Mouse (Mus musculus): ENCODE results near the gene BC051665. TPM values are rescaled to one million over a fixed set of nuclear protein-coding genes. Genes with fewer than 3 reads are reported as not detected.

BC051665 gene
- not detected in 2 replicates for polyA plus RNA-seq (2015; fragmentation: Nextera tagmentation; extraction: Ambion mirVana)

- Histone ChIP-seq H3K27ac (ENCODE audit: low read length) (no peak within 1 kb of the TSS), H3K9me3 (ENCODE audit: control insufficient read depth, low read length) (no peaks in the 10 kb centered on the region), H3K4me1 (ENCODE audit: control insufficient read depth, insufficient read depth, low read length) (no peaks in the 10 kb centered on the region), H3K4me2 (ENCODE audit: low read depth, low read length) (no peak within 1 kb of the TSS), H3K27me3 (replicated peaks; ENCODE audit: control insufficient read depth, insufficient read depth, low read length) (no peaks in the 10 kb centered on the region), H3K4me3 (ENCODE audit: low read length) (no peak within 1 kb of the TSS), H3K36me3 (ENCODE audit: control insufficient read depth, insufficient read depth, low read length) (no peaks in the 10 kb centered on the region), H3K9ac (ENCODE audit: low read depth, low read length) (no peak within 1 kb of the TSS)
- ATAC-seq: no peak
These were observed at the start of gene BC051665 for GRCm38 (mm10) chr13:60786264-60786663. TSS of gene BC051665 (minus strand) at chr13:60786364.

- Histone ChIP-seq H3K4me2 (ENCODE audit: low read depth, low read length) (no peak overlapping the region), H3K9me3 (ENCODE audit: control insufficient read depth, low read length) (no peaks in the 10 kb centered on the region), H3K9ac (ENCODE audit: low read depth, low read length) (no peak overlapping the region), H3K4me3 (ENCODE audit: low read length) (no peak overlapping the region), H3K27me3 (replicated peaks; ENCODE audit: control insufficient read depth, insufficient read depth, low read length) (no peaks in the 10 kb centered on the region), H3K4me1 (ENCODE audit: control insufficient read depth, insufficient read depth, low read length) (no peaks in the 10 kb centered on the region), H3K27ac (ENCODE audit: low read length) (no peak overlapping the region), H3K36me3 (ENCODE audit: control insufficient read depth, insufficient read depth, low read length) (no peaks in the 10 kb centered on the region)
- WGBS: 56% methylated on average over 3 of the region's 3 CpGs
- ATAC-seq: no peak
These were observed 39.9 kb upstream of the BC051665 start for GRCm38 (mm10) chr13:60826052-60826451.

GRCm38 (mm10) chr13:60820486-60821175, 34.5 kb upstream of the BC051665 start:
- Histone ChIP-seq H3K4me3 (ENCODE audit: low read length) (no peak overlapping the region), H3K27ac (ENCODE audit: low read length) (no peak overlapping the region)
- peak; percentile 81 for ATAC-seq

GRCm38 (mm10) chr13:60819469-60819868, 33.3 kb upstream of the BC051665 start:
- H3K36me3 ChIP-seq (ENCODE audit: control insufficient read depth, insufficient read depth, low read length): no peaks in the 10 kb centered on the region
- no peak overlapping the region for H3K4me2 ChIP-seq (ENCODE audit: low read depth, low read length)
- 10% methylated on average over 7 of the region's 7 CpGs for WGBS

More at GRCm38 (mm10) chr13:60820486-60821175, 34.5 kb upstream of the BC051665 start:
- Histone ChIP-seq H3K36me3 (ENCODE audit: control insufficient read depth, insufficient read depth, low read length) (no peaks in the 10 kb centered on the region), H3K4me1 (ENCODE audit: control insufficient read depth, insufficient read depth, low read length) (no peaks in the 10 kb centered on the region), H3K9me3 (ENCODE audit: control insufficient read depth, low read length) (no peaks in the 10 kb centered on the region), H3K27me3 (replicated peaks; ENCODE audit: control insufficient read depth, insufficient read depth, low read length) (no peaks in the 10 kb centered on the region), H3K9ac (ENCODE audit: low read depth, low read length) (no peak overlapping the region), H3K4me2 (ENCODE audit: low read depth, low read length) (no peak overlapping the region)
- 70% methylated on average over 3 of the region's 3 CpGs for WGBS

GRCm38 (mm10) chr13:60813722-60814121, 27.6 kb upstream of the BC051665 start:
- Histone ChIP-seq H3K9ac (ENCODE audit: low read depth, low read length) (no peak overlapping the region), H3K9me3 (ENCODE audit: control insufficient read depth, low read length) (no peaks in the 10 kb centered on the region), H3K36me3 (ENCODE audit: control insufficient read depth, insufficient read depth, low read length) (no peaks in the 10 kb centered on the region), H3K27me3 (replicated peaks; ENCODE audit: control insufficient read depth, insufficient read depth, low read length) (no peaks in the 10 kb centered on the region), H3K4me1 (ENCODE audit: control insufficient read depth, insufficient read depth, low read length) (no peaks in the 10 kb centered on the region), H3K4me2 (ENCODE audit: low read depth, low read length) (no peak overlapping the region), H3K4me3 (ENCODE audit: low read length) (no peak overlapping the region), H3K27ac (ENCODE audit: low read length) (no peak overlapping the region)
- peak; percentile 78 for ATAC-seq
- 48% methylated on average over 1 of the region's 1 CpGs for WGBS

More at GRCm38 (mm10) chr13:60819469-60819868, 33.3 kb upstream of the BC051665 start:
- peak; percentile 44; the same call in 1 of the 2 replicates for ATAC-seq
- Histone ChIP-seq H3K27me3 (replicated peaks; ENCODE audit: control insufficient read depth, insufficient read depth, low read length) (no peaks in the 10 kb centered on the region), H3K27ac (ENCODE audit: low read length) (no peak overlapping the region), H3K4me3 (ENCODE audit: low read length) (no peak overlapping the region), H3K9me3 (ENCODE audit: control insufficient read depth, low read length) (no peaks in the 10 kb centered on the region), H3K4me1 (ENCODE audit: control insufficient read depth, insufficient read depth, low read length) (no peaks in the 10 kb centered on the region), H3K9ac (ENCODE audit: low read depth, low read length) (no peak overlapping the region)

DNA sequence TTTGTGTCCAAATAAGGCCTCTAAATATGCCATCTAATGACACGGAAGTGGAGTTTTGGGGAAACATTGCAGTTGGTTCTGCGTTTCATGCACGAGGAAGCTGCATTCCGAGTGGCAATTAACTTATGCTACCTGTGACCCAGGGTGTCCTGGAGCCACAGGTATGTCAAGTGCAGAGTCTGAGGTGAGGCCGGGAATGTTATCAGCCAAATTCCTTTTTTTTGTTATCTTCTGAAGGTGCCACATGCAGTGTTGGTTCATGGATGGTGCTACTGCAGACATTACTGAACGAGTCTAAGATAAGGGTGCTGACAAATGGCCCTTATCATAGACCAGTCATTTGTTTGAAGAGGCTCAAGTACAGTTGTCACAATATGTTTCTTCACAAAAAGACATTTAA, 26.6 kb upstream of the BC051665 start:
- 69% methylated on average over 6 of the region's 6 CpGs for WGBS

GRCm38 (mm10) chr13:60809690-60810089, 23.5 kb upstream of the BC051665 start:
- 65% methylated on average over 2 of the region's 2 CpGs for WGBS
- Histone ChIP-seq H3K36me3 (ENCODE audit: control insufficient read depth, insufficient read depth, low read length) (no peaks in the 10 kb centered on the region), H3K27ac (ENCODE audit: low read length) (no peak overlapping the region), H3K4me2 (ENCODE audit: low read depth, low read length) (no peak overlapping the region), H3K9ac (ENCODE audit: low read depth, low read length) (no peak overlapping the region), H3K4me1 (ENCODE audit: control insufficient read depth, insufficient read depth, low read length) (no peaks in the 10 kb centered on the region), H3K4me3 (ENCODE audit: low read length) (no peak overlapping the region), H3K9me3 (ENCODE audit: control insufficient read depth, low read length) (no peaks in the 10 kb centered on the region), H3K27me3 (replicated peaks; ENCODE audit: control insufficient read depth, insufficient read depth, low read length) (no peaks in the 10 kb centered on the region)
- peak; percentile 85 for ATAC-seq

More for the DNA sequence above, 26.6 kb upstream of the BC051665 start:
- H3K9me3 ChIP-seq (ENCODE audit: control insufficient read depth, low read length): no peaks in the 10 kb centered on the region
- no peak overlapping the region for H3K4me3 ChIP-seq (ENCODE audit: low read length)
- H3K4me1 ChIP-seq (ENCODE audit: control insufficient read depth, insufficient read depth, low read length): no peaks in the 10 kb centered on the region
- H3K36me3 ChIP-seq (ENCODE audit: control insufficient read depth, insufficient read depth, low read length): no peaks in the 10 kb centered on the region
- peak; percentile 62 for ATAC-seq
- H3K27ac ChIP-seq (ENCODE audit: low read length): no peak overlapping the region
- no peak overlapping the region for H3K4me2 ChIP-seq (ENCODE audit: low read depth, low read length)
- H3K27me3 ChIP-seq (replicated peaks; ENCODE audit: control insufficient read depth, insufficient read depth, low read length): no peaks in the 10 kb centered on the region
- no peak overlapping the region for H3K9ac ChIP-seq (ENCODE audit: low read depth, low read length)

- no peak within 1 kb of the TSS for H3K9ac ChIP-seq (ENCODE audit: low read depth, low read length)
- H3K36me3 ChIP-seq (ENCODE audit: control insufficient read depth, insufficient read depth, low read length): no peaks in the 10 kb centered on the region
- H3K4me3 ChIP-seq (ENCODE audit: low read length): no peak within 1 kb of the TSS
- no peaks in the 10 kb centered on the region for H3K4me1 ChIP-seq (ENCODE audit: control insufficient read depth, insufficient read depth, low read length)
- no peak for ATAC-seq
- H3K27me3 ChIP-seq (replicated peaks; ENCODE audit: control insufficient read depth, insufficient read depth, low read length): no peaks in the 10 kb centered on the region
- no peak within 1 kb of the TSS for H3K4me2 ChIP-seq (ENCODE audit: low read depth, low read length)
- H3K9me3 ChIP-seq (ENCODE audit: control insufficient read depth, low read length): no peaks in the 10 kb centered on the region
- no peak within 1 kb of the TSS for H3K27ac ChIP-seq (ENCODE audit: low read length)
- 76% methylated on average over 1 of the region's 1 CpGs for WGBS
These were observed 16.6 kb upstream of the BC051665 start, which contains the start of gene Ctsll3 for GRCm38 (mm10) chr13:60802749-60803148. TSS of gene Ctsll3 (minus strand) at chr13:60802849.

DNA sequence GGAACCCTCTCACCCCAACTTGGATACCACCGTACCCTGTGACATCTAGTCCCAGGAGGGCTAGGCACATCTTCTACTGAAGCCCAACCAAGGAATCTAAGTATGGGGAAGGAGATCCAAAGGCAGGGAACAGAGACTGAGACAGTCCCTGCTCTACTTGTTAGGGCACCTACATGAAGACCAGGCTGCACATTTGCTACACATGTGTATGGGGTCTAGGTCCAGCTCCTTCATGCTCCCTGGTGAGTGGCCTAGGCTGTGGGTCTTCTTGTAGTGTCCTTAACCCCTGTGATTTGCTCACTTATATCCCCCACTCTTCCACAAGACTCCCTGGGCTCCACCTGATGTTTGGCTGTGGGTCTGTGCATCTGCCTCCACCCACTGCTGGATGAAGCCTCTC, 3.3 kb upstream of the BC051665 start:
- Histone ChIP-seq H3K36me3 (ENCODE audit: control insufficient read depth, insufficient read depth, low read length) (no peaks in the 10 kb centered on the region), H3K4me1 (ENCODE audit: control insufficient read depth, insufficient read depth, low read length) (no peaks in the 10 kb centered on the region), H3K9me3 (ENCODE audit: control insufficient read depth, low read length) (no peaks in the 10 kb centered on the region), H3K9ac (ENCODE audit: low read depth, low read length) (no peak overlapping the region), H3K4me2 (ENCODE audit: low read depth, low read length) (no peak overlapping the region), H3K4me3 (ENCODE audit: low read length) (no peak overlapping the region), H3K27ac (ENCODE audit: low read length) (no peak overlapping the region), H3K27me3 (replicated peaks; ENCODE audit: control insufficient read depth, insufficient read depth, low read length) (no peaks in the 10 kb centered on the region)
- 81% methylated on average over 1 of the region's 1 CpGs for WGBS
- ATAC-seq: no peak

DNA sequence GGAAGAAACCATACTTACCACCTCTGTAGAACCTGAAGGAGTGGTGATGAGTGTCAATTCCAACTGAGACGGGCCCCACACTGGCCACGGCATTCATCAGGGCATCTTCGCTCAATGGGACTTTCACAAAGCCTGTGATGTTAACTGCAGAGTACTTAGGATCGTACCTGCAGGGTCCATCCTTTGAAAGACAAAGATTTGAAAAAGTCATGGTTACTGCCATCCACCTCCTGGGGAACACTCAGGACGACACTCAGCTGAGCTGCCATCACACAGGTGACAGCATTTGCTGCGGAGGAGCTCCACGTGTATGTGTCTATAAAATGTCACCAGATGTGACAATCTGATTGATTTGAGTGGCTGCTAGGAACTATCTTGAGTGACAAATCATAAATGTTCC, 2.9 kb downstream of the BC051665 start:
- Histone ChIP-seq H3K4me2 (ENCODE audit: low read depth, low read length) (no peak overlapping the region), H3K27me3 (replicated peaks; ENCODE audit: control insufficient read depth, insufficient read depth, low read length) (no peaks in the 10 kb centered on the region), H3K9me3 (ENCODE audit: control insufficient read depth, low read length) (no peaks in the 10 kb centered on the region), H3K4me3 (ENCODE audit: low read length) (no peak overlapping the region), H3K36me3 (ENCODE audit: control insufficient read depth, insufficient read depth, low read length) (no peaks in the 10 kb centered on the region), H3K27ac (ENCODE audit: low read length) (no peak overlapping the region), H3K9ac (ENCODE audit: low read depth, low read length) (no peak overlapping the region), H3K4me1 (ENCODE audit: control insufficient read depth, insufficient read depth, low read length) (no peaks in the 10 kb centered on the region)
- WGBS: 84% methylated on average over 7 of the region's 7 CpGs
- ATAC-seq: no peak

Measured in intestine, embryonic 16.5 days (tissue).